7 mouse cellular contexts compared by ENCODE assay signal in genomic region chr3:65958840-65959185, GRCm38 (mm10). TPM values are rescaled to one million over a fixed set of nuclear protein-coding genes. Genes with fewer than 3 reads are reported as not detected.
DNase-seq lines count a peak whose midpoint lies in the region; ATAC-seq and TF ChIP-seq lines count a peak whose summit lies in the region.

No protein-coding gene starts in this region.

- no peaks in the 10 kb centered on the region for H3K4me1 ChIP-seq in testis, adult 2 months (ENCODE audit: control insufficient read depth, insufficient read depth, low read length)
- peaks cover 22% of the 10 kb centered on the region for H3K4me1 ChIP-seq in embryonic facial prominence, embryonic 15.5 days
- H3K4me1 ChIP-seq in intestine, embryonic 14.5 days (replicated peaks; ENCODE audit: control insufficient read depth, insufficient read depth, low read length), result peaks cover 23% of the 10 kb centered on the region
- peaks cover 25% of the 10 kb centered on the region for H3K4me1 ChIP-seq in midbrain, embryonic 12.5 days

- TF ChIP-seq CTCF in testis, adult 2 months (IDR thresholded peaks at IDR 0.05; ENCODE audit: control insufficient read depth, insufficient read depth, insufficient replicate concordance, low read depth, low read length), result no peak

- H3K4me2 ChIP-seq in embryonic facial prominence, embryonic 15.5 days (replicated peaks), result peak overlapping the region; percentile 50
- H3K4me2 ChIP-seq in intestine, embryonic 14.5 days (ENCODE audit: low read length), result peak overlapping the region; percentile 68
- peak overlapping the region; percentile 82 for H3K4me2 ChIP-seq in midbrain, embryonic 12.5 days (replicated peaks)

- H3K9ac ChIP-seq in embryonic facial prominence, embryonic 15.5 days, result peak overlapping the region; percentile 100
- peak overlapping the region; percentile 99 for H3K9ac ChIP-seq in intestine, embryonic 14.5 days (ENCODE audit: low read length)
- H3K9ac ChIP-seq in midbrain, embryonic 12.5 days (replicated peaks), result peak overlapping the region; percentile 100

- no peaks in the 10 kb centered on the region for H3K9me3 ChIP-seq in embryonic facial prominence, embryonic 15.5 days (replicated peaks)
- no peaks in the 10 kb centered on the region for H3K9me3 ChIP-seq in intestine, embryonic 14.5 days (ENCODE audit: control insufficient read depth, low read length)
- H3K9me3 ChIP-seq in midbrain, embryonic 12.5 days, result no peaks in the 10 kb centered on the region

- DNase-seq in testis, postnatal 14 days (ENCODE audit: low spot score), result no peak
- DNase-seq in intestine, embryonic 14.5 days (ENCODE audit: low spot score), result peak; percentile 64
- DNase-seq in layer of hippocampus, postnatal 36 days, result no peak
- no peak for DNase-seq in ovary, postnatal 14 days (ENCODE audit: low spot score)

- no peak for TF ChIP-seq POLR2A in testis, adult 2 months (IDR thresholded peaks at IDR 0.05; ENCODE audit: control insufficient read depth, low read depth, low read length)

- H3K27me3 ChIP-seq in testis, adult 2 months (ENCODE audit: control insufficient read depth, insufficient read depth, low read length), result no peaks in the 10 kb centered on the region
- H3K27me3 ChIP-seq in embryonic facial prominence, embryonic 15.5 days, result no peaks in the 10 kb centered on the region
- H3K27me3 ChIP-seq in intestine, embryonic 14.5 days (replicated peaks; ENCODE audit: control insufficient read depth, insufficient read depth, low read length), result no peaks in the 10 kb centered on the region
- H3K27me3 ChIP-seq in midbrain, embryonic 12.5 days, result no peaks in the 10 kb centered on the region

- H3K36me3 ChIP-seq in testis, adult 2 months (ENCODE audit: control insufficient read depth, insufficient read depth, low read length), result peaks cover 6% of the 10 kb centered on the region
- H3K36me3 ChIP-seq in embryonic facial prominence, embryonic 15.5 days, result peaks cover 13% of the 10 kb centered on the region
- peaks cover 26% of the 10 kb centered on the region for H3K36me3 ChIP-seq in intestine, embryonic 14.5 days (ENCODE audit: control insufficient read depth, insufficient read depth, low read length)
- H3K36me3 ChIP-seq in midbrain, embryonic 12.5 days, result peaks cover 20% of the 10 kb centered on the region

- peak overlapping the region; percentile 96 for H3K27ac ChIP-seq in testis, adult 2 months (ENCODE audit: control insufficient read depth, insufficient read depth, low read depth, low read length)
- peak overlapping the region; percentile 99 for H3K27ac ChIP-seq in embryonic facial prominence, embryonic 15.5 days (replicated peaks)
- H3K27ac ChIP-seq in intestine, embryonic 14.5 days (ENCODE audit: low read depth), result peak overlapping the region; percentile 100
- H3K27ac ChIP-seq in midbrain, embryonic 12.5 days (replicated peaks), result peak overlapping the region; percentile 99

- ATAC-seq in embryonic facial prominence, embryonic 15.5 days (ENCODE audit: insufficient number of reproducible peaks, low FRiP score, low TSS enrichment, low read depth), result no peak
- ATAC-seq in intestine, embryonic 14.5 days (replicated peaks; ENCODE audit: low FRiP score, low TSS enrichment, low read depth), result no peak
- ATAC-seq in midbrain, embryonic 12.5 days (ENCODE audit: low FRiP score, low read depth), result no peak

- WGBS in embryonic facial prominence, embryonic 15.5 days, result 6% methylated on average over 9 of the region's 9 CpGs
- WGBS in intestine, embryonic 14.5 days, result 14% methylated on average over 9 of the region's 9 CpGs
- WGBS in midbrain, embryonic 12.5 days, result 2% methylated on average over 9 of the region's 9 CpGs

- peak overlapping the region; percentile 98 for H3K4me3 ChIP-seq in testis, adult 2 months (ENCODE audit: control insufficient read depth, low read depth, low read length)
- H3K4me3 ChIP-seq in embryonic facial prominence, embryonic 15.5 days (replicated peaks), result peak overlapping the region; percentile 98
- H3K4me3 ChIP-seq in intestine, embryonic 14.5 days (ENCODE audit: low read depth, low read length), result peak overlapping the region; percentile 95
- peak overlapping the region; percentile 99 for H3K4me3 ChIP-seq in midbrain, embryonic 12.5 days

RNA-seq across cellular contexts. Expression of gene Ccnl1, which starts 0.8 kb away (rescaled TPM):
- 30.3 and 30.5 TPM in 2 replicates for polyA plus RNA-seq in testis, adult 2 months (2012; rRNA removed)
- 106 and 107 TPM in 2 replicates for polyA plus RNA-seq in embryonic facial prominence, embryonic 15.5 days (2015; fragmentation: Nextera tagmentation; extraction: Ambion mirVana)
- polyA plus RNA-seq in intestine, embryonic 14.5 days (2014; fragmentation: Nextera tagmentation; extraction: Ambion mirVana), result 123 and 130 TPM in 2 replicates
- 122 and 125 TPM in 2 replicates for polyA plus RNA-seq in midbrain, embryonic 12.5 days (2016; fragmentation: Nextera tagmentation; extraction: Ambion mirVana)
- 10 to 100 TPM; 60.4 to 67.2 TPM for total RNA-seq in layer of hippocampus, postnatal 36 days (2021)
